Mouse (Mus musculus) brain, embryonic 14.5 days (tissue): ENCODE measurements around the gene Chek2. TPM values are rescaled to one million over a fixed set of nuclear protein-coding genes. Genes with fewer than 3 reads are reported as not detected.
A peak's percentile ranks its signal among the peaks of the same experiment; 100 is the strongest.

ENCODE experiments used
- DNase-seq: peaks from one replicate; pipeline ENCODE4 v3.0.0-alpha.2; 2011; ENCODE audit warnings: low read depth
- CTCF ChIP-seq: fragments of 200-500 bp; IDR thresholded peaks from 2 replicates; pipeline ENCODE4 v1.5.1; 2012; ENCODE audit warnings: inconsistent platforms, mild to moderate bottlenecking, moderate library complexity, borderline replicate concordance; ENCODE audit not compliant: insufficient read depth, insufficient read length; ENCODE audit errors: extremely low read depth
- POLR2A ChIP-seq: fragments of 200-500 bp; IDR thresholded peaks from 2 replicates; pipeline ENCODE4 v1.6.1; 2012; ENCODE audit warnings: mild to moderate bottlenecking, inconsistent platforms, borderline replicate concordance; ENCODE audit not compliant: poor library complexity, insufficient read depth, insufficient read length, severe bottlenecking; ENCODE audit errors: extremely low read depth
- polyA plus RNA-seq: library from polyadenylated mRNA; depleted of rRNA; stranded (reverse); fragments of >200 nt; gene quantifications from 2 replicates; pipeline ENCODE4 v1.2.3, GENCODE M21; 2012; rRNA removed

Gene Chek2
- polyA plus RNA-seq, 1 experiment, result 6.3 TPM

DNA sequence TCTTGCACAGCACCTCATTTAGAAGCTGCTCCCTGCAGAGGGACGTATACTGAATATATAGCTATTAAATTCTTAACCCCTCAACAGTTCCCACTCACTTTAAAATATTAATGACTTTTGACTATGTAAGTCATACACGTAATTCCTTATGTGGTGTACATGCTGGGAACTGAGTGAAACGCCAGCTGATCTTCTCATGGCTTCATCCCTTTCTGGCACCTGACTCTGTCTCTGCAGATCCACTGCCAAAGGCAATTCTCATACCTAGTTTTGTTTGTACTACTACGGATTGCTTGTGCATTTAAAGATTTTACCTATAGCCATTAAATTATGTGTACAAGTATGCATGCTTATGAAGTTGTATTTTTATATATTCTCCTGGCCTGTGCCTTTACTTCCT lies 79.8 kb downstream of the Chek2 start:
- TF ChIP-seq POLR2A (no peak), CTCF (no peak)
- no peak for DNase-seq

DNA sequence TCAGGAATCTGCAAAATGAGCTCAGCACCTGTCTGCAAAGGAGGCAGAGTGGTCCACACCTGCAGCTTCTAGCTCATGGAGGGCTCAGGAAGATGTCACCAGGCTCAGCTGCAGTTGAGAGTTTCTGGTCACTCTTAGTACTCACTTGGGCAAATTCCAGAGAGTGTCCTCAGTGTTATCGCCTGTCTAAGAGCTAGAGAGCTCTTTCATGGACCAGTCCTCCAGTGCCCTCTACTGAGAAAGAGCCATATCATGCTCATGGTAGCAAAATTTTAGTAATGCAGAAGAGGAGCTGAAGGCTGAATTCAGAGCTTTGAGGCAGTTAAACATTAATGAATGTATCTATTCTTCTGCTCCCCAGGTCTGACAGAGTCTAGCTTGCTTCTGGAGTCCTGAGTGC lies 83.6 kb downstream of the Chek2 start:
- peak; percentile 45 for DNase-seq
- TF ChIP-seq CTCF (peak; percentile 25; the same call in 1 of the 2 replicates), POLR2A (no peak)

Other genes with a start within 250 kb of the Chek2 start
- 60.4 and 91.9 TPM in 2 replicates for gene Noc4l, start 186.6 kb upstream of the Chek2 start, polyA plus RNA-seq
- gene Ddx51, start 186.5 kb upstream of the Chek2 start, polyA plus RNA-seq, result 23.1 and 28.1 TPM in 2 replicates
- gene Ep400, start 69.3 kb upstream of the Chek2 start, polyA plus RNA-seq, result 46.4 and 78.0 TPM in 2 replicates
- gene Pus1, start 59.3 kb upstream of the Chek2 start, polyA plus RNA-seq, result 20.6 TPM in 2 replicates
- 93.5 and 118 TPM in 2 replicates for gene Ulk1, start 29.9 kb upstream of the Chek2 start, polyA plus RNA-seq
- 7.9 and 9.0 TPM in 2 replicates for gene Hscb, start 202 bp upstream of the Chek2 start, polyA plus RNA-seq
- gene Ttc28, start 39.8 kb downstream of the Chek2 start, polyA plus RNA-seq, result 23.2 and 39.8 TPM in 2 replicates